Mouse (Mus musculus) MEL (cell line): ENCODE results near the gene Eml1.

Experiments
- BHLHE40 ChIP-seq: IDR thresholded peaks from 2 replicates; pipeline ENCODE4 v1.6.1; 2012; ENCODE audit warnings: low read depth, mild to moderate bottlenecking, inconsistent platforms, low read length, improper control_type of control experiment, borderline replicate concordance
- CTCF ChIP-seq, 3 experiments: IDR thresholded peaks in 2 of 3; conservative IDR thresholded peaks in 1 of 3; 2 replicates each; pipeline ENCODE4 v1.5.1; 2011 to 2012; ENCODE audit warnings: low read length in 3 of 3, low read depth in 2 of 3, mild to moderate bottlenecking in 2 of 3, improper control_type of control experiment in 1 of 3, inconsistent platforms in 1 of 3, mixed read lengths in 1 of 3, moderate library complexity in 1 of 3; ENCODE audit not compliant: control insufficient read depth in 1 of 3, insufficient read depth in 1 of 3, poor library complexity in 1 of 3, severe bottlenecking in 1 of 3
- EP300 ChIP-seq, 2 experiments: IDR thresholded peaks; 2 replicates each; pipeline ENCODE4 v1.6.1; 2011; ENCODE audit warnings: improper control_type of control experiment in 2 of 2, low read length in 2 of 2, low read depth in 1 of 2, mild to moderate bottlenecking in 1 of 2
- ETS1 ChIP-seq: IDR thresholded peaks from 2 replicates; pipeline ENCODE4 v1.6.1; 2012; ENCODE audit warnings: low read depth, mild to moderate bottlenecking, inconsistent platforms, low read length, improper control_type of control experiment, moderate library complexity
- MAFK ChIP-seq: IDR thresholded peaks from 2 replicates; pipeline ENCODE4 v1.6.1; 2011; ENCODE audit warnings: low read depth, mild to moderate bottlenecking, low read length, improper control_type of control experiment, borderline replicate concordance
- NELFE ChIP-seq: IDR thresholded peaks from 2 replicates; pipeline ENCODE4 v1.6.1; 2011; ENCODE audit warnings: low read depth, low read length, improper control_type of control experiment
- NRF1 ChIP-seq: IDR thresholded peaks from 2 replicates; pipeline ENCODE4 v1.6.1; 2014; ENCODE audit warnings: low read depth, mild to moderate bottlenecking, inconsistent platforms, low read length, improper control_type of control experiment, moderate library complexity; ENCODE audit not compliant: poor library complexity, insufficient read depth, severe bottlenecking
- POLR2A ChIP-seq, 2 experiments: IDR thresholded peaks; 2 replicates each; pipeline ENCODE4 v1.6.1; 2011 to 2012; ENCODE audit warnings: low read length in 2 of 2, mild to moderate bottlenecking in 2 of 2, control low read depth in 1 of 2, improper control_type of control experiment in 1 of 2, low read depth in 1 of 2, moderate library complexity in 1 of 2; ENCODE audit not compliant: control insufficient read depth in 1 of 2, insufficient read depth in 1 of 2, poor library complexity in 1 of 2
- POLR2AphosphoS2 ChIP-seq: IDR thresholded peaks from 2 replicates; pipeline ENCODE4 v1.6.1; 2011; ENCODE audit warnings: low read length, improper control_type of control experiment
- POLR2AphosphoS5 ChIP-seq: IDR thresholded peaks from 2 replicates; pipeline ENCODE4 v1.6.1; 2012; ENCODE audit warnings: low read depth, borderline replicate concordance, mild to moderate bottlenecking, inconsistent platforms, low read length, moderate library complexity, mixed read lengths
- USF1 ChIP-seq: IDR thresholded peaks from 2 replicates; pipeline ENCODE4 v1.6.1; 2014; ENCODE audit warnings: low read depth, mild to moderate bottlenecking, inconsistent platforms, low read length, improper control_type of control experiment, moderate library complexity
- ZC3H11A ChIP-seq: IDR thresholded peaks from 2 replicates; pipeline ENCODE4 v1.6.1; 2012; ENCODE audit warnings: low read depth, mild to moderate bottlenecking, inconsistent platforms, low read length, improper control_type of control experiment
- ZKSCAN1 ChIP-seq: IDR thresholded peaks from 2 replicates; pipeline ENCODE4 v1.6.1; 2012; ENCODE audit warnings: low read depth, mild to moderate bottlenecking, inconsistent platforms, low read length, improper control_type of control experiment, moderate library complexity

DNA sequence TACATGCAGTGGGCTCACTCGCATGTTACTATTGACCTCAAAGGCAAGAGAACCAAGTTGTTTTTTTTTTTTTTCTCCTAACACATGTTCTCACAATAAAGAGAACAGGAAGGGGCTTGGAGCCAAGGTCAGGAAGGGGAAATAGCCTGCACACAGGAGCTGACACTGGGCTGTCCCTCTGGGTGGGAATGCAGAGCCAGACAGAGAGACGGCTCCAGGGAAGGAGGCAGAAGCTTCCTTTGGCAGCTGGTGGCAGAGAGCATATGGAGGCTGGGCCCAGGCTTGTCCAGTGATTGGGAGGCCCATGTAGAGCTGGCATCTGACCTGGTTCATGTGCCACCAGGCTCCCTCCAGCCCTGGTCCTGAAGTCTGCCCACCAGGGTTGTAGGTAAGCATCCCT lies 2.8 kb upstream of the Eml1 start:
- TF ChIP-seq POLR2A (IDR thresholded peaks at IDR 0.05; ENCODE audit: control insufficient read depth in 1 of 2, insufficient read depth in 1 of 2, low read depth in 1 of 2, low read length in 2 of 2, poor library complexity in 1 of 2): no peak
- TF ChIP-seq CTCF (IDR thresholded peaks at IDR 0.05 in 2 of 3, conservative IDR thresholded peaks at IDR 0.05 in 1 of 3; ENCODE audit: control insufficient read depth in 1 of 3, insufficient read depth in 1 of 3, low read depth in 2 of 3, low read length in 3 of 3, poor library complexity in 1 of 3, severe bottlenecking in 1 of 3): no peak
- TF ChIP-seq ETS1: no peak
- no peak for TF ChIP-seq NRF1
- no peak for TF ChIP-seq POLR2AphosphoS5
- TF ChIP-seq ZKSCAN1: no peak
- no peak for TF ChIP-seq USF1
- no peak for TF ChIP-seq NELFE
- no peak for TF ChIP-seq ZC3H11A
- no peak for TF ChIP-seq MAFK
- no peak for TF ChIP-seq POLR2AphosphoS2
- TF ChIP-seq BHLHE40: no peak
- no peak for TF ChIP-seq EP300 (IDR thresholded peaks at IDR 0.05; ENCODE audit: low read depth in 1 of 2, low read length in 2 of 2)
